Mouse (Mus musculus) myocyte (in vitro differentiated cells): Measurements from ENCODE around the gene Pak1. TPM values are rescaled to one million over a fixed set of nuclear protein-coding genes. Genes with fewer than 3 reads are reported as not detected.

Experiments used
- H3K27me3 ChIP-seq: one replicate; pipeline ENCODE4 v1.6.1; 2011; ENCODE audit not compliant: control insufficient read depth, insufficient read depth, insufficient read length
- H3K36me3 ChIP-seq: one replicate; pipeline ENCODE4 v1.6.1; 2011; ENCODE audit not compliant: control insufficient read depth, insufficient read depth
- H3K4me2 ChIP-seq: one replicate; pipeline ENCODE4 v1.6.1; 2011; ENCODE audit warnings: low read depth, control low read depth
- H3K4me3 ChIP-seq: one replicate; pipeline ENCODE4 v1.5.1; 2011; ENCODE audit warnings: mild to moderate bottlenecking, control low read depth, moderate library complexity
- H3K79me2 ChIP-seq: one replicate; pipeline ENCODE4 v1.6.1; 2011; ENCODE audit not compliant: control insufficient read depth, insufficient read depth
- H3ac ChIP-seq: one replicate; pipeline ENCODE4 v1.6.1; 2011; ENCODE audit not compliant: control insufficient read depth, insufficient read length
- CEBPB ChIP-seq: IDR thresholded peaks from 2 replicates; pipeline ENCODE4 v1.6.1; 2011; ENCODE audit warnings: mild to moderate bottlenecking, moderate library complexity; ENCODE audit not compliant: poor library complexity, insufficient read depth, severe bottlenecking
- E2F4 ChIP-seq: IDR thresholded peaks from one replicate; pipeline ENCODE4 v1.6.1; 2011; ENCODE audit warnings: mild to moderate bottlenecking, control low read depth, moderate library complexity; ENCODE audit not compliant: insufficient read depth
- MAX ChIP-seq: IDR thresholded peaks from one replicate; pipeline ENCODE4 v1.6.1; 2011; ENCODE audit warnings: low read depth, mild to moderate bottlenecking, control low read depth
- MYOD1 ChIP-seq, 3 experiments: IDR thresholded peaks; one replicate each; pipeline ENCODE4 v1.6.1; 2011; ENCODE audit warnings: control low read depth in 2 of 3, low read depth in 2 of 3, mild to moderate bottlenecking in 2 of 3, moderate library complexity in 1 of 3; ENCODE audit not compliant: insufficient read length in 2 of 3, control insufficient read depth in 1 of 3
- MYOG ChIP-seq, 3 experiments: IDR thresholded peaks; one replicate each; pipeline ENCODE4 v1.6.1; 2011; ENCODE audit warnings: control low read depth in 2 of 3, low read depth in 2 of 3, mild to moderate bottlenecking in 2 of 3; ENCODE audit not compliant: insufficient read length in 2 of 3, control insufficient read depth in 1 of 3, insufficient read depth in 1 of 3
- POLR2A ChIP-seq: IDR thresholded peaks from one replicate; pipeline ENCODE4 v1.6.1; 2011; ENCODE audit warnings: low read depth, mild to moderate bottlenecking, control low read depth, moderate library complexity; ENCODE audit not compliant: insufficient read length
- POLR2AphosphoS2 ChIP-seq: IDR thresholded peaks from one replicate; pipeline ENCODE4 v1.6.1; 2011; ENCODE audit warnings: low read depth, control low read depth; ENCODE audit not compliant: insufficient read length
- REST ChIP-seq: IDR thresholded peaks from one replicate; pipeline ENCODE4 v1.6.1; 2011; ENCODE audit warnings: mild to moderate bottlenecking, control low read depth, moderate library complexity; ENCODE audit not compliant: insufficient read depth, insufficient read length
- SRF ChIP-seq: IDR thresholded peaks from one replicate; pipeline ENCODE4 v1.6.1; 2011; ENCODE audit warnings: low read depth; ENCODE audit not compliant: control insufficient read depth, insufficient read length
- TCF12 ChIP-seq: IDR thresholded peaks from one replicate; pipeline ENCODE4 v1.6.1; 2011; ENCODE audit warnings: mild to moderate bottlenecking, control low read depth; ENCODE audit not compliant: poor library complexity, insufficient read depth, severe bottlenecking
- TCF3 ChIP-seq: IDR thresholded peaks from one replicate; pipeline ENCODE4 v1.6.1; 2011; ENCODE audit warnings: low read depth, control low read depth; ENCODE audit not compliant: insufficient read length
- USF1 ChIP-seq: IDR thresholded peaks from one replicate; pipeline ENCODE4 v1.6.1; 2011; ENCODE audit warnings: low read depth, mild to moderate bottlenecking, control low read depth, moderate library complexity
- polyA plus RNA-seq: library from polyadenylated mRNA; unstranded; fragments of >200 nt; fragmentation: generic; extraction: Trizol; gene quantifications from one replicate; pipeline ENCODE4 v1.2.1, GENCODE M21; 2012; ENCODE audit warnings: missing spikeins

Pak1 gene
- 33.2 TPM for polyA plus RNA-seq

DNA sequence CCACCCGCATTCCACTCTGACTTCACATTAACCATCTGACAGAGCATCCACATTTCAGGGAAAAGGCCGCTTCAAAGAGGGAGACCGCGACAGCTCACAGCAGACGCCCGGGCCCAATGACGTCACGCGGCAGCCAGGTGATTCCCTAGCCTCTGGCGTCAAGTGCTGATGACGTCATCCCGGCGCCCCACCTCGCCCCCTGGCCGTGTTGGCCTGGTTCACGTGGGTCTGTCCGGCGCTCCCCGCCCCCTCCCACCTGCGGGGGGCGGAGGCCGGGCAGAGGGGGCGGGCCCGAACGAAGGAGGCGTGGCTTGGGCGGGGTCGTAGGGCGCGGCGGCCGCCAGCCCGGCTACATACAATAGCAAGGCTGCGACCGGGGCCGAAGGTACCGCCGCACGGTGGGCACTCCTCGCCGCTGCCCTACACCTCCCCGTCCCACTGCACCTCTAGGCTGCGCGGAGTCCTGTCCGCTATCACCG lies at the start of gene Pak1:
Gene Pak1 (plus strand): TSS at position 352 of the 479 bp plus-strand sequence.
- H3ac ChIP-seq: peak within 1 kb of the TSS; percentile 58
- peaks cover 34% of the 10 kb centered on the region for H3K79me2 ChIP-seq
- TF ChIP-seq USF1 (no peak), POLR2A (peak; percentile 98), REST (no peak), E2F4 (no peak), POLR2AphosphoS2 (peak; percentile 97), TCF3 (no peak), CEBPB (no peak), SRF (no peak), MAX (no peak), MYOG (IDR thresholded peaks at IDR 0.05; ENCODE audit: control insufficient read depth in 1 of 3, insufficient read depth in 1 of 3, insufficient read length in 2 of 3, low read depth in 2 of 3) (peak in 1 of 3 experiments; percentile 7), MYOD1 (IDR thresholded peaks at IDR 0.05; ENCODE audit: control insufficient read depth in 1 of 3, insufficient read length in 2 of 3, low read depth in 2 of 3) (peak in 1 of 3 experiments; percentile 56), TCF12 (no peak)
- H3K4me2 ChIP-seq: peak within 1 kb of the TSS; percentile 91
- H3K4me3 ChIP-seq: peak within 1 kb of the TSS; percentile 45
- no peaks in the 10 kb centered on the region for H3K36me3 ChIP-seq
- H3K27me3 ChIP-seq: no peaks in the 10 kb centered on the region

DNA sequence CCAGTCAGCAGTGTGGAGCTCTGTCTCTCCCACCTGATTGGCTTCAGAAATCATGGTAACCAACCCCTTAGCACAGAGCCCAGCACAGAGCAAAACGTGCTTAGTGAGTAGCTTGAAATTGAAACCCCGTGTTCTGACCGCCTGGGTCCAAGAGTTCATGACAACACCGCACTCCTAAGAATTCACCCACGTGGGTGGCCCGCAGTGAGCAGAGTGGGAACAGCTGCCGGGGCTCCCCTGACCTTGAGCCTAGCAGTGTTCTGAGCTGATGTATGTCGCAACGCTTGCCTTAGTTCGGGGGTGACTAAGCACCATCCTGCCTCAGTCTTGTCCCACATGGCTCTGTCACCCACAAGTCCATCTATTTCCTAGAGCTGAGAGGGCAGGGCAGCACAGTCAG lies 47.4 kb upstream of the Pak1 start:
- Histone ChIP-seq H3K4me2 (no peak overlapping the region), H3K4me3 (no peak overlapping the region), H3K36me3 (no peaks in the 10 kb centered on the region), H3K79me2 (no peaks in the 10 kb centered on the region), H3K27me3 (no peaks in the 10 kb centered on the region), H3ac (no peak overlapping the region)
- TF ChIP-seq POLR2A: no peak
- TF ChIP-seq TCF12: no peak
- TF ChIP-seq REST: no peak
- peak in 2 of 3 experiments; percentile 42 to 69 for TF ChIP-seq MYOD1 (IDR thresholded peaks at IDR 0.05; ENCODE audit: control insufficient read depth in 1 of 3, insufficient read length in 2 of 3, low read depth in 2 of 3)
- TF ChIP-seq MYOG (IDR thresholded peaks at IDR 0.05; ENCODE audit: control insufficient read depth in 1 of 3, insufficient read depth in 1 of 3, insufficient read length in 2 of 3, low read depth in 2 of 3): peak in 2 of 3 experiments; percentile 48 to 57
- TF ChIP-seq E2F4: no peak
- no peak for TF ChIP-seq USF1
- no peak for TF ChIP-seq CEBPB
- TF ChIP-seq MAX: no peak
- no peak for TF ChIP-seq TCF3
- no peak for TF ChIP-seq POLR2AphosphoS2
- TF ChIP-seq SRF: no peak

DNA sequence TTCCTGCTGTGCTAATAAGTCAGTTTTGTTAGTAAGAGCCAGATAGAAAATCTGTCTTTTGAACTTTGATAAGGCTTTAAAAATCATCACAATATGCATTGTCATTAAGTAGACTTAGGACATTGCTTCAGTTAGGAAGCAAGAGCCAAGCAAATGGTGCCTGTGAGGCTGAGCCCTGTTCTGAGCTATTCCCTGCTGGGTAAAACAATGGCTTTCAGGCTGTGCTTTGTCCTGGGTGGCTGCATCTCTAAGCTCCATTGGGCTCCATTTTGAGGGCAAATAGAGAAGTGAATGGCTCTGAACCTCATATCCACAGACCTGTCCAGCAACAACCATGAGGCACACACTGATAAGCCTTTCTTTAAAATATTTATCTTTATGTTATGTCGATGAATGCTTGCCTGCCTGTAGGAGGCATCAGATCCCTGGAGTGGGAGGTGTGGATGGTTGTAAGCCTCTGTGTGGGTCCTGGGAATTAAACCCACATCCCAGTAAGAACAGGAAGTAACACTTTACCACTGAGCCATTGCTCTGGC lies 46.5 kb upstream of the Pak1 start:
- Histone ChIP-seq H3K36me3 (no peaks in the 10 kb centered on the region), H3K4me3 (no peak overlapping the region), H3K79me2 (no peaks in the 10 kb centered on the region), H3K27me3 (no peaks in the 10 kb centered on the region), H3ac (no peak overlapping the region), H3K4me2 (no peak overlapping the region)
- TF ChIP-seq SRF (no peak), TCF3 (no peak), USF1 (no peak), MYOG (IDR thresholded peaks at IDR 0.05; ENCODE audit: control insufficient read depth in 1 of 3, insufficient read depth in 1 of 3, insufficient read length in 2 of 3, low read depth in 2 of 3) (no peak), MAX (no peak), POLR2AphosphoS2 (no peak), MYOD1 (IDR thresholded peaks at IDR 0.05; ENCODE audit: control insufficient read depth in 1 of 3, insufficient read length in 2 of 3, low read depth in 2 of 3) (no peak), E2F4 (no peak), POLR2A (no peak)

DNA sequence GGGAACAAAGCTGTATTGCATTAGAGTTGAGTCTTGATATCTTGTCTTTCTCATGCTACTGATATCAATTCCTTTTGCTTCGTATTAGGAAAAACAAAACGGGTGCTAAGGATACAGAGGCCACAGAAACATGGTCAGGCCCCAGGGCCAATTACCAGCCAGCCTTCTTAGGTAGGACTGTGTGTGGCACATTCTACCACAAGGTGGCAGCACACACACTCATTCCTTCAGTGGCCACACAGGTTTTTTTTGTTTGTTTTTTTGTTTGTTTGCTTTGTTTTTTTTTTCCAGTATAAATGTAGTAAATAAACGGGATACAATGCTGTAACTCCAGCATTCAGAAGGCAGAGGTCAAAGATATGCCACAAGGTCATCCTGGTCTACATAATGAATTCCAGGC lies 43.0 kb upstream of the Pak1 start:
- Histone ChIP-seq H3ac (no peak overlapping the region), H3K27me3 (no peaks in the 10 kb centered on the region), H3K4me3 (no peak overlapping the region), H3K36me3 (no peaks in the 10 kb centered on the region), H3K4me2 (no peak overlapping the region), H3K79me2 (no peaks in the 10 kb centered on the region)
- TF ChIP-seq E2F4 (no peak), MYOG (IDR thresholded peaks at IDR 0.05; ENCODE audit: control insufficient read depth in 1 of 3, insufficient read depth in 1 of 3, insufficient read length in 2 of 3, low read depth in 2 of 3) (no peak), CEBPB (no peak), MAX (no peak), TCF3 (no peak)

DNA sequence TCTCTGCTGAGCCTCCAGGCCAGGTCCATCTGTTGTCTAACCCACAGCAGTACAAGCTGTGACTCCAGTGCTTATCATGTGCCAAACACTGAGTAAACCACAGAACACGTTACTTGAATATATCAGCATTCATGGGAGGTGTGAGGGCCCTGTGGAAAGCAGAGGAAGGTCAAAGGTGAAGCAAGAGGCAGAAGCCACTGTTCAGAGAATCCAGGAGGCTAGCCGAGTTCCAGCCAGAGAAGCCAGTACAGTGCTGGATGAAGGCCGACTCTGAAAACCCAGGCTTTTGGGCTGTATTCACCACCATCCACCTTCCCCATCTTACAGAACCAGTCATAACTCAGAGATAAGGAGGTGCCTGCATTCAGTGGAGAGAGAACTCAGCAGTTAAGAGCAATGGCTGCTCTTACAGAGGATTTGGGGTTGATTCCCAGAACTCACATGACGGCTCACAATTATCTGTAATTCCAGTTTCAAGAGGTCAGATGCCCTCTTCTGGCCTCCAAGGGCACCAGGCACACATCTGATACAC lies 41.1 kb upstream of the Pak1 start:
- H3K36me3 ChIP-seq: no peaks in the 10 kb centered on the region
- no peak overlapping the region for H3K4me3 ChIP-seq
- no peak for TF ChIP-seq E2F4
- no peak for TF ChIP-seq MYOD1 (IDR thresholded peaks at IDR 0.05; ENCODE audit: control insufficient read depth in 1 of 3, insufficient read length in 2 of 3, low read depth in 2 of 3)
- TF ChIP-seq MYOG (IDR thresholded peaks at IDR 0.05; ENCODE audit: control insufficient read depth in 1 of 3, insufficient read depth in 1 of 3, insufficient read length in 2 of 3, low read depth in 2 of 3): no peak
- no peak for TF ChIP-seq POLR2A
- TF ChIP-seq POLR2AphosphoS2: no peak
- no peak for TF ChIP-seq TCF12
- TF ChIP-seq CEBPB: no peak
- no peak for TF ChIP-seq REST
- TF ChIP-seq MAX: no peak
- no peak for TF ChIP-seq TCF3
- no peak for TF ChIP-seq SRF
- no peak for TF ChIP-seq USF1
- no peak overlapping the region for H3ac ChIP-seq
- no peak overlapping the region for H3K4me2 ChIP-seq
- no peaks in the 10 kb centered on the region for H3K27me3 ChIP-seq
- no peaks in the 10 kb centered on the region for H3K79me2 ChIP-seq
